Mouse (Mus musculus) liver, adult 2 months (tissue): ENCODE results near the gene Eif2ak3. TPM values are rescaled to one million over a fixed set of nuclear protein-coding genes. Genes with fewer than 3 reads are reported as not detected.
A peak's percentile ranks its signal among the peaks of the same experiment; 100 is the strongest.

Source experiments
- DNase-seq: peaks from one replicate; pipeline ENCODE4 v3.0.0-alpha.2; 2011; ENCODE audit warnings: low read depth, low spot score; ENCODE audit errors: extremely low read depth
- H3K27ac ChIP-seq: fragments of 200-500 bp; replicated peaks from 2 replicates; pipeline ENCODE4 v1.5.1; 2012; ENCODE audit warnings: low read depth, mild to moderate bottlenecking, control low read depth, inconsistent platforms, low read length; ENCODE audit not compliant: insufficient read depth
- H3K27me3 ChIP-seq: fragments of 200-500 bp; 2 replicates; pipeline ENCODE4 v1.6.1; 2012; ENCODE audit warnings: mild to moderate bottlenecking, moderate library complexity, low read length, inconsistent platforms; ENCODE audit not compliant: control insufficient read depth, insufficient read depth
- H3K36me3 ChIP-seq: fragments of 200-500 bp; 2 replicates; pipeline ENCODE4 v1.6.1; 2012; ENCODE audit warnings: low read length, inconsistent platforms; ENCODE audit not compliant: control insufficient read depth, insufficient read depth
- H3K4me1 ChIP-seq: fragments of 200-500 bp; 2 replicates; pipeline ENCODE4 v1.6.1; 2011; ENCODE audit warnings: low read length; ENCODE audit not compliant: control insufficient read depth, insufficient read depth
- H3K4me3 ChIP-seq: fragments of 200-500 bp; 2 replicates; pipeline ENCODE4 v1.5.1; 2011; ENCODE audit warnings: low read depth, mild to moderate bottlenecking, control low read depth, low read length, moderate library complexity; ENCODE audit not compliant: insufficient read depth
- H3K79me2 ChIP-seq: fragments of 200-500 bp; 2 replicates; pipeline ENCODE4 v1.6.1; 2012; ENCODE audit warnings: inconsistent platforms, mild to moderate bottlenecking, low read length, moderate library complexity; ENCODE audit not compliant: control insufficient read depth, insufficient read depth
- H3K9ac ChIP-seq: fragments of 200-500 bp; 2 replicates; pipeline ENCODE4 v1.6.1; 2012; ENCODE audit warnings: low read depth, mild to moderate bottlenecking, control low read depth, inconsistent platforms, low read length
- CTCF ChIP-seq: fragments of 200-500 bp; IDR thresholded peaks from 2 replicates; pipeline ENCODE4 v1.5.1; 2011; ENCODE audit warnings: low read depth, low read length, control low read depth
- POLR2A ChIP-seq: fragments of 200-500 bp; IDR thresholded peaks from 2 replicates; pipeline ENCODE4 v1.6.1; 2011; ENCODE audit warnings: low read length, control low read depth; ENCODE audit not compliant: insufficient read depth; ENCODE audit errors: extremely low read depth
- WGBS: fragments of 180-500 bp; shearing (Covaris S2); methylation state at CpG from one replicate; pipeline ENCODE4 v1.1.7; 2018; 5-methylcytosine and 5-hydroxymethylcytosine counted together
- polyA plus RNA-seq: library from polyadenylated mRNA; depleted of rRNA; stranded (reverse); fragments of >200 nt; gene quantifications from 2 replicates; pipeline ENCODE4 v1.2.3, GENCODE M21; 2012
- total RNA-seq: library from RNA; depleted of rRNA; stranded (reverse); fragments of >200 nt; gene quantifications from 2 replicates; pipeline ENCODE4 v1.2.3, GENCODE M21; 2014

The Eif2ak3 gene
- total and polyA plus RNA-seq, 2 experiments: 7.1 to 7.9 TPM

GRCm38 (mm10) chr6:70824085-70824986 lies 20.0 kb upstream of the Eif2ak3 start:
- H3K9ac ChIP-seq: peak overlapping the region; percentile 30
- WGBS: 14% methylated on average over 23 of the region's 23 CpGs
- H3K79me2 ChIP-seq: no peaks in the 10 kb centered on the region
- no peaks in the 10 kb centered on the region; the same call in 1 of the 2 replicates for H3K27me3 ChIP-seq
- TF ChIP-seq CTCF: no peak
- no peak for TF ChIP-seq POLR2A
- DNase-seq: peak; percentile 82
- peak overlapping the region; percentile 37 for H3K4me3 ChIP-seq
- peaks cover 2% of the 10 kb centered on the region; the same call in 1 of the 2 replicates for H3K4me1 ChIP-seq
- peak overlapping the region; percentile 13; the same call in 1 of the 2 replicates for H3K27ac ChIP-seq
- H3K36me3 ChIP-seq: no peaks in the 10 kb centered on the region

- no peak for DNase-seq
- Histone ChIP-seq H3K79me2 (no peaks in the 10 kb centered on the region), H3K27ac (no peak overlapping the region), H3K36me3 (no peaks in the 10 kb centered on the region), H3K4me1 (peaks cover 2% of the 10 kb centered on the region; the same call in 1 of the 2 replicates), H3K9ac (no peak overlapping the region), H3K4me3 (peak overlapping the region; percentile 37; the same call in 1 of the 2 replicates), H3K27me3 (no peaks in the 10 kb centered on the region; the same call in 1 of the 2 replicates)
- 44% methylated on average over 4 of the region's 4 CpGs for WGBS
- TF ChIP-seq CTCF: no peak
- no peak for TF ChIP-seq POLR2A
Measured at GRCm38 (mm10) chr6:70824987-70825337, 19.4 kb upstream of the Eif2ak3 start.

- H3K9ac ChIP-seq: no peak overlapping the region
- H3K27me3 ChIP-seq: no peaks in the 10 kb centered on the region; the same call in 1 of the 2 replicates
- no peak overlapping the region for H3K27ac ChIP-seq
- H3K4me1 ChIP-seq: no peaks in the 10 kb centered on the region
- H3K36me3 ChIP-seq: no peaks in the 10 kb centered on the region
- no peak for DNase-seq
- WGBS: 82% methylated on average over 2 of the region's 2 CpGs
- H3K4me3 ChIP-seq: no peak overlapping the region
- no peaks in the 10 kb centered on the region for H3K79me2 ChIP-seq
- no peak for TF ChIP-seq CTCF
- no peak for TF ChIP-seq POLR2A
Measured at GRCm38 (mm10) chr6:70829451-70829850, 14.9 kb upstream of the Eif2ak3 start.

- no peaks in the 10 kb centered on the region; the same call in 1 of the 2 replicates for H3K27me3 ChIP-seq
- no peaks in the 10 kb centered on the region for H3K4me1 ChIP-seq
- no peak overlapping the region for H3K4me3 ChIP-seq
- H3K79me2 ChIP-seq: no peaks in the 10 kb centered on the region
- H3K27ac ChIP-seq: no peak overlapping the region
- WGBS: 84% methylated on average over 3 of the region's 3 CpGs
- H3K36me3 ChIP-seq: no peaks in the 10 kb centered on the region
- no peak for DNase-seq
- TF ChIP-seq POLR2A (no peak), CTCF (no peak)
- H3K9ac ChIP-seq: no peak overlapping the region
Measured at GRCm38 (mm10) chr6:70830552-70830951, 13.8 kb upstream of the Eif2ak3 start.

GRCm38 (mm10) chr6:70831179-70831839 lies 13.0 kb upstream of the Eif2ak3 start:
- 78% methylated on average over 10 of the region's 10 CpGs for WGBS
- no peaks in the 10 kb centered on the region; the same call in 1 of the 2 replicates for H3K27me3 ChIP-seq
- H3K36me3 ChIP-seq: no peaks in the 10 kb centered on the region
- DNase-seq: no peak
- no peak overlapping the region for H3K27ac ChIP-seq
- H3K79me2 ChIP-seq: no peaks in the 10 kb centered on the region
- TF ChIP-seq CTCF: no peak
- no peak for TF ChIP-seq POLR2A
- H3K4me1 ChIP-seq: no peaks in the 10 kb centered on the region
- no peak overlapping the region for H3K4me3 ChIP-seq
- no peak overlapping the region for H3K9ac ChIP-seq

- H3K79me2 ChIP-seq: no peaks in the 10 kb centered on the region
- 86% methylated on average over 2 of the region's 2 CpGs for WGBS
- H3K4me1 ChIP-seq: no peaks in the 10 kb centered on the region
- no peak overlapping the region for H3K27ac ChIP-seq
- H3K36me3 ChIP-seq: no peaks in the 10 kb centered on the region
- TF ChIP-seq POLR2A (no peak), CTCF (no peak)
- H3K27me3 ChIP-seq: no peaks in the 10 kb centered on the region
- no peak overlapping the region for H3K9ac ChIP-seq
- H3K4me3 ChIP-seq: no peak overlapping the region
- no peak for DNase-seq
Measured at GRCm38 (mm10) chr6:70837297-70837696, 7.0 kb upstream of the Eif2ak3 start.
